Mouse (Mus musculus): ENCODE results near the gene Zmynd15.

DNA sequence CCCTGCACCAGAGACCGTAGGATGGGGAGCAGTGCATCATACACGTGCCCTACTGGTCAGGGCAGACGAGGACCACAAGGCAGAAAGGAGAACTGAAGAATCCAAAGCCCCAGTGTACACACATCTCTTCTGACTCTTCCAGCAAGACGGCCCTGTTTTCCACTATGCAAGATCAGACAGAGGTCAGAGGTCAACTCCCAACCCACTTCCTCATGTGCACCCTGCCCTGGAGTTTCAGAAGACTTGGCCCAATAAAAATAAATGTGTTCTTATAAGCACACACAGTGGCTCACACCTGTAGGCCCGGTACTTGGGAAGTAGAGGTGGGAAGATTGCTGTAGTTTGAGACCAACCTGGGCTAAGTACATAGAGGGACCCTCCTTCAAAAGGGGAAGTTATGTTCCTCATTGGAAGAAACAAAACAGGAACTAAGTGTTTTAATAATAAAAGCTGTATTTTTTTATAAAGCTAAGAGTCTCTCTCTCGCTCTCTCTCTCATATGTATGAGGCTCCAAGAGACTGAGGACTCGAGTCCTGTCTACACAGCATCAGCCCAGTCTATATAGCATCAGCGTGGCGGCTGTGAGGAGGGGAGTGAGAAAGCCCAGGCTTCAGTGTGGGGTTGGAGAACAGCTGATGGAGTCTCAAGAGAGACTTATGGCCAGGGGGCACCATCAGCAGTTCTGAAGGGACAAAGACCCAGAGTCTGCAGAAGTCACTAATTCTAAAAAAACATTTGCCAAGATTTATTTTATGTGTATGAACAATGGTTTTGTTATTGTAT, 5.8 kb upstream of the Zmynd15 start:
- no peak for TF ChIP-seq CTCF (IDR thresholded peaks at IDR 0.05; ENCODE audit: borderline replicate concordance, extremely low read depth, insufficient read depth, insufficient read length)
- TF ChIP-seq POLR2A (IDR thresholded peaks at IDR 0.05; ENCODE audit: borderline replicate concordance, extremely low read depth, insufficient read depth, insufficient read length, poor library complexity, severe bottlenecking) = no peak

All from brain, embryonic 14.5 days (tissue).